Mouse (Mus musculus) stomach, postnatal 0 days (tissue): ENCODE results near the gene Aunip. TPM values are rescaled to one million over a fixed set of nuclear protein-coding genes. Genes with fewer than 3 reads are reported as not detected.

Source experiments
- ATAC-seq: fragments of 200-750 bp; cut with Nextera tagmentation; 2 replicates; pipeline ENCODE4 v1.8.0; 2017; ENCODE audit not compliant: low FRiP score, low TSS enrichment
- DNase-seq: peaks from one replicate; pipeline ENCODE4 v3.0.0-alpha.2; 2016; ENCODE audit warnings: low spot score
- H3K27ac ChIP-seq: fragments of 300-500 bp; sonication (generic); replicated peaks from 2 replicates; pipeline ENCODE4 v1.5.1; 2014; ENCODE audit warnings: mild to moderate bottlenecking, control low read depth
- H3K27me3 ChIP-seq: fragments of 300-500 bp; sonication (generic); 2 replicates; pipeline ENCODE4 v1.6.1; 2014; ENCODE audit warnings: low read length; ENCODE audit not compliant: control insufficient read depth, insufficient read depth
- H3K36me3 ChIP-seq: fragments of 300-500 bp; sonication (generic); 2 replicates; pipeline ENCODE4 v1.6.1; 2014; ENCODE audit warnings: low read length, mixed read lengths; ENCODE audit not compliant: control insufficient read depth, insufficient read depth
- H3K4me1 ChIP-seq: fragments of 300-500 bp; sonication (generic); replicated peaks from 2 replicates; pipeline ENCODE4 v1.6.1; 2014; ENCODE audit warnings: antibody characterized with exemption; ENCODE audit not compliant: control insufficient read depth, insufficient read depth
- H3K4me2 ChIP-seq: fragments of 300-500 bp; sonication (generic); replicated peaks from 2 replicates; pipeline ENCODE4 v1.6.1; 2014; ENCODE audit warnings: low read depth, mild to moderate bottlenecking, control low read depth, moderate library complexity
- H3K4me3 ChIP-seq: fragments of 300-500 bp; sonication (generic); 2 replicates; pipeline ENCODE4 v1.5.1; 2014; ENCODE audit warnings: low read depth, low read length, control low read depth
- H3K9ac ChIP-seq: fragments of 300-500 bp; sonication (generic); 2 replicates; pipeline ENCODE4 v1.6.1; 2014; ENCODE audit warnings: mild to moderate bottlenecking, low read length, control low read depth, mixed read lengths
- H3K9me3 ChIP-seq: fragments of 300-500 bp; sonication (generic); 2 replicates; pipeline ENCODE4 v1.6.1; 2016; ENCODE audit warnings: low read length; ENCODE audit not compliant: control insufficient read depth
- CTCF ChIP-seq: IDR thresholded peaks from 2 replicates; pipeline ENCODE4 v1.5.1; 2016; ENCODE audit warnings: antibody characterized with exemption, low read depth, mild to moderate bottlenecking, moderate library complexity
- EP300 ChIP-seq: optimal IDR thresholded peaks from 2 replicates; pipeline ENCODE3; 2016; ENCODE audit warnings: antibody characterized with exemption
- WGBS: fragments of 180-500 bp; shearing (Covaris S2); extraction: QIAGEN DNeasy Blood & Tissue Kit; methylation state at CpG from one replicate; pipeline ENCODE4 v1.1.7; 2014; 5-methylcytosine and 5-hydroxymethylcytosine counted together
- polyA plus RNA-seq: library from polyadenylated mRNA; unstranded; fragments of >200 nt; fragmentation: Nextera tagmentation; extraction: Ambion mirVana; gene quantifications from 2 replicates; pipeline ENCODE4 v1.2.1, GENCODE M21; 2015

Aunip gene
- polyA plus RNA-seq, 1 experiment from 2014 or later = 3.5 TPM

DNA sequence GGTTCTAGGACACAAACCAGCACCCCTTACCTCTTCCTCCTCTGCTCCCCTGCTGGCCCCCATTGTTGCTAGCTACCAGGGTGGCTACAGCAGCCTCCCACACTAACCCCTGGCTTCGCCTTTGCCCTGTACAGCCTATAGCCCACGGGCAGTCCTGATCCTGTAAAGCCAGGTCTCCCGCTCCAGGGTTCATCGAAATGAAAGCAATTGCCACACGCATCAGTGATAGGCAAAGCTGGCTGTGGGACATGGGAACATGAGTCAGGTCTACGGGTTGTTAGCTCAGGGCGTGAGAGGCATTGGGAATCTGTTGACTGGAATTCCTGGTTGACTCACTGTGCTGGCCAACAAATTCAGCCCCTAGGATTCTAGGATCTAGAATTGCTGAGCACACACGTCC is 28.4 kb upstream of the Aunip start:
- H3K4me3 ChIP-seq = no peak overlapping the region
- H3K27me3 ChIP-seq = no peaks in the 10 kb centered on the region
- no peaks in the 10 kb centered on the region for H3K36me3 ChIP-seq
- H3K4me1 ChIP-seq = no peaks in the 10 kb centered on the region
- H3K9me3 ChIP-seq = no peaks in the 10 kb centered on the region
- WGBS = 52% methylated on average over 8 of the region's 8 CpGs
- DNase-seq (peak; percentile 76), ATAC-seq (peak; percentile 79)
- TF ChIP-seq CTCF (no peak), EP300 (no peak)
- H3K4me2 ChIP-seq = no peak overlapping the region; the same call in 1 of the 2 replicates
- H3K9ac ChIP-seq = no peak overlapping the region
- H3K27ac ChIP-seq = peak overlapping the region; percentile 89

- no peak overlapping the region for H3K9ac ChIP-seq
- no peak for ATAC-seq
- H3K4me2 ChIP-seq = no peak overlapping the region
- peak overlapping the region; percentile 56; the same call in 1 of the 2 replicates for H3K27ac ChIP-seq
- no peaks in the 10 kb centered on the region for H3K27me3 ChIP-seq
- TF ChIP-seq EP300 (no peak), CTCF (no peak)
- WGBS = 64% methylated on average over 6 of the region's 6 CpGs
- no peak for DNase-seq
- no peaks in the 10 kb centered on the region for H3K9me3 ChIP-seq
- H3K4me1 ChIP-seq = no peaks in the 10 kb centered on the region
- H3K36me3 ChIP-seq = no peaks in the 10 kb centered on the region
- no peak overlapping the region for H3K4me3 ChIP-seq
These were observed 27.6 kb upstream of the Aunip start for GRCm38 (mm10) chr4:134483078-134483688.

DNA sequence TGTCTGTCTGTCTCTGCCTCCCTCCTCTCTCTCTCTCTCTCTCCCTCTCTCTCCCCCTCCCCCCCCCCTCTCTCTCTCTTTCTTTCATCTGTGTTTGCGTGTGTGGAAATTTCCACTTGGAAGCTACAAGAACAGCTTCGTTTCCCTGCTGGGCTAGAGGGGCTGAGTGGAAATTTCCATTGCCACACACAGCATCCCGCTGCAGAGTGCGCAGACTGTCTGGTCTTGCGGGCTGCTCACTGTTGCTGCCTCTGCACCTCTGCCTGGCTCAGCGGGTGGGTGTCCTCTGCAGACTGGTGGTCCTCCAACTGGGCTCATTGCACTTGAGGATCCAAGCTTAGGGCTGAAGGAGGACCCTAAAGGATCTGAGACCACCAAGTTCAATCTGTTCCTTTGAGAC is 27.1 kb upstream of the Aunip start:
- DNase-seq (no peak), ATAC-seq (no peak)
- TF ChIP-seq CTCF = no peak
- no peak for TF ChIP-seq EP300
- Histone ChIP-seq H3K9me3 (no peaks in the 10 kb centered on the region), H3K27ac (no peak overlapping the region), H3K4me1 (no peaks in the 10 kb centered on the region), H3K4me2 (no peak overlapping the region), H3K27me3 (no peaks in the 10 kb centered on the region), H3K36me3 (no peaks in the 10 kb centered on the region), H3K4me3 (no peak overlapping the region), H3K9ac (no peak overlapping the region)
- 41% methylated on average over 6 of the region's 6 CpGs for WGBS

GRCm38 (mm10) chr4:134484231-134484630 is 26.6 kb upstream of the Aunip start:
- no peaks in the 10 kb centered on the region for H3K4me1 ChIP-seq
- H3K27ac ChIP-seq = no peak overlapping the region
- H3K27me3 ChIP-seq = no peaks in the 10 kb centered on the region
- no peak for TF ChIP-seq EP300
- H3K4me2 ChIP-seq = no peak overlapping the region
- no peak overlapping the region for H3K9ac ChIP-seq
- no peak for ATAC-seq
- 77% methylated on average over 10 of the region's 10 CpGs for WGBS
- DNase-seq = no peak
- H3K36me3 ChIP-seq = no peaks in the 10 kb centered on the region
- H3K4me3 ChIP-seq = no peak overlapping the region
- H3K9me3 ChIP-seq = no peaks in the 10 kb centered on the region

- WGBS = 80% methylated on average over 5 of the region's 5 CpGs
These were observed 25.5 kb upstream of the Aunip start for GRCm38 (mm10) chr4:134485151-134485900.

DNA sequence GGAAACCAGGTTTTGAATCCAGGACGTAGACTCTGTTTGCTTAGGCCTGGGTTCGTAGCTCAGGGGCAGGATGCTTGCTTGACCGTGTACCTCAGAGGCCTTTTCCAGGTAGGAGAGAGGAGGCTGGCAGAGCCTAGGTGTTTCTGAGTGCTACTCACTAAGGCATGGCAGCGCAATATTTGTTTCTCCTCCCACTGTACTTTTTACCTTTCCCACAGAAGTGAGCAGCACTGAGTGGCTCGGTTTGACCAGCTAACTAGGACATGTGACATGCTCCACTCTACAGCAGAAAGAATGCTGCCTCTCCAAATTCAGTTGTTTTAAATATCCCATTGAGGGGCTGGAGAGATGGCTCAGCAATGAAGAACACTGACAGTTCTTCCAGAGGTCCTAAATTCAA is 22.6 kb upstream of the Aunip start:
- H3K9ac ChIP-seq = no peak overlapping the region
- no peaks in the 10 kb centered on the region for H3K27me3 ChIP-seq
- H3K4me2 ChIP-seq = no peak overlapping the region
- ATAC-seq = peak; percentile 73
- H3K27ac ChIP-seq = peak overlapping the region; percentile 49; the same call in 1 of the 2 replicates
- no peaks in the 10 kb centered on the region for H3K36me3 ChIP-seq
- 64% methylated on average over 5 of the region's 5 CpGs for WGBS
- H3K4me3 ChIP-seq = no peak overlapping the region
- no peaks in the 10 kb centered on the region for H3K4me1 ChIP-seq
- no peak for TF ChIP-seq CTCF
- TF ChIP-seq EP300 = no peak
- DNase-seq = peak; percentile 41
- H3K9me3 ChIP-seq = no peaks in the 10 kb centered on the region

More at GRCm38 (mm10) chr4:134485151-134485900, 25.5 kb upstream of the Aunip start:
- Histone ChIP-seq H3K4me2 (no peak overlapping the region), H3K9ac (no peak overlapping the region), H3K9me3 (no peaks in the 10 kb centered on the region), H3K27me3 (no peaks in the 10 kb centered on the region), H3K27ac (no peak overlapping the region), H3K4me1 (no peaks in the 10 kb centered on the region), H3K36me3 (no peaks in the 10 kb centered on the region), H3K4me3 (no peak overlapping the region)
- DNase-seq (no peak), ATAC-seq (no peak)
- TF ChIP-seq EP300 (no peak), CTCF (peak; percentile 27)
